11 mouse cellular contexts compared by ENCODE assay signal in the genomic region with DNA sequence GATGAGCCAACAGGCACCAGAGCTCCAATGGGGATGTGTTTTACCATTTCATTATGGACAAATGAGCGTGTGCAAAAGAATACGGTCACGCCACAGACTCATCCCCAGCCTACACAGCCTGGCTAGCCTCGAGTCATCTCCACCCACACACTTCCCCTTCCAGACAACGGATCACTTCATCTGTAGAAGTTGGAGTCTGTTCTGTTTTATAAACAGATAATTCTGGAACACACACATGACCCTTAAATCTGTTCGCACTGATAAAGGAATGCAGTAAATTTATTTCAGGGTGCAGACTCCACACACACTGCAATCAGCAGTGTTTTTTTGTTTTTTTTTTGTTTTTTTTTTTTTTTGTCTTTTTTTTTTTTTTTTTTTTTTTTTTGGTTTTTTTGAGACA. TPM values are rescaled to one million over a fixed set of nuclear protein-coding genes. Genes with fewer than 3 reads are reported as not detected.
DNase-seq lines count a peak whose midpoint lies in the region; ATAC-seq lines count a peak whose summit lies in the region.
"Had no signal": no experiment of that assay in that cellular context is flagged by ENCODE, and none has a peak within 500 bp of the region (broad histone marks: within the 10 kb centered on the region; RNA-seq: fewer than 3 reads in every experiment).

No protein-coding gene starts in this region.

- DNase-seq in Muller cell, postnatal 12 days (ENCODE audit: inconsistent ontology term): peak; percentile 44
- no peak for DNase-seq in retina, postnatal 1 day
- DNase-seq in kidney, adult 8-10 months: no peak
- DNase-seq in kidney, adult 9 months: no peak
- DNase-seq: adrenal gland, postnatal 36 days had no signal

- WGBS in intestine, embryonic 15.5 days: 52% methylated on average over 6 of the region's 6 CpGs
- WGBS in intestine, embryonic 16.5 days: 52% methylated on average over 6 of the region's 6 CpGs

- no peaks in the 10 kb centered on the region for H3K36me3 ChIP-seq in intestine, embryonic 15.5 days
- no peaks in the 10 kb centered on the region for H3K36me3 ChIP-seq in intestine, embryonic 16.5 days (ENCODE audit: control insufficient read depth, insufficient read depth, low read length)
- H3K36me3 ChIP-seq: embryonic facial prominence, embryonic 10.5 days; hindbrain, embryonic 15.5 days had no signal

- no peaks in the 10 kb centered on the region for H3K27me3 ChIP-seq in intestine, embryonic 15.5 days (replicated peaks)
- H3K27me3 ChIP-seq in intestine, embryonic 16.5 days (replicated peaks; ENCODE audit: control insufficient read depth, insufficient read depth, low read length): no peaks in the 10 kb centered on the region
- H3K27me3 ChIP-seq: hindbrain, embryonic 15.5 days had no signal

- H3K4me2 ChIP-seq in intestine, embryonic 15.5 days (replicated peaks): no peak overlapping the region
- H3K4me2 ChIP-seq in intestine, embryonic 16.5 days (ENCODE audit: low read depth, low read length): no peak overlapping the region
- H3K4me2 ChIP-seq: hindbrain, embryonic 15.5 days had no signal

- 0 out of 2 replicates have a peak, but pooled peaks cover 4% of the 10 kb centered on the region for H3K4me1 ChIP-seq in intestine, embryonic 15.5 days (replicated peaks)
- 0 out of 2 replicates have a peak, but pooled peaks cover 4% of the 10 kb centered on the region for H3K4me1 ChIP-seq in intestine, embryonic 16.5 days (ENCODE audit: control insufficient read depth, insufficient read depth, low read length)
- H3K4me1 ChIP-seq: hindbrain, embryonic 15.5 days had no signal

- ATAC-seq in intestine, embryonic 15.5 days: peak; percentile 59; the same call in 1 of the 2 replicates
- ATAC-seq in intestine, embryonic 16.5 days: no peak; the same call in 1 of the 2 replicates
- ATAC-seq in inflammation-experienced regulatory T-cells, adult 6 months: peak; percentile 94
- ATAC-seq in monocyte, adult 5-6 weeks (replicated peaks; ENCODE audit: insufficient number of reproducible peaks, low FRiP score, low TSS enrichment, poor library complexity, severe bottlenecking): peak; percentile 59

- H3K4me3 ChIP-seq in intestine, embryonic 15.5 days (replicated peaks): no peak overlapping the region
- H3K4me3 ChIP-seq in intestine, embryonic 16.5 days (ENCODE audit: low read length): no peak overlapping the region
- H3K4me3 ChIP-seq: embryonic facial prominence, embryonic 10.5 days; hindbrain, embryonic 15.5 days had no signal

- no peak overlapping the region for H3K27ac ChIP-seq in intestine, embryonic 15.5 days
- H3K27ac ChIP-seq in intestine, embryonic 16.5 days (ENCODE audit: low read length): no peak overlapping the region
- H3K27ac ChIP-seq: embryonic facial prominence, embryonic 10.5 days; hindbrain, embryonic 15.5 days had no signal

- H3K9ac ChIP-seq in intestine, embryonic 15.5 days: no peak overlapping the region
- H3K9ac ChIP-seq in intestine, embryonic 16.5 days (ENCODE audit: low read depth, low read length): no peak overlapping the region
- H3K9ac ChIP-seq: hindbrain, embryonic 15.5 days had no signal

- no peaks in the 10 kb centered on the region for H3K9me3 ChIP-seq in intestine, embryonic 15.5 days
- H3K9me3 ChIP-seq in intestine, embryonic 16.5 days (ENCODE audit: control insufficient read depth, low read length): no peaks in the 10 kb centered on the region
- H3K9me3 ChIP-seq: embryonic facial prominence, embryonic 10.5 days; hindbrain, embryonic 15.5 days had no signal

RNA-seq across cellular contexts. Expression of gene Adcy7, which starts 7.5 kb away (rescaled TPM):
- 3.1 and 3.2 TPM in 2 replicates for polyA plus RNA-seq in intestine, embryonic 15.5 days (2015; fragmentation: Nextera tagmentation; extraction: Ambion mirVana)
- polyA plus RNA-seq in intestine, embryonic 16.5 days (2015; fragmentation: Nextera tagmentation; extraction: Ambion mirVana): 2.7 and 2.9 TPM in 2 replicates
- polyA plus RNA-seq in inflammation-experienced regulatory T-cells, adult 6 months (2017; shearing (Covaris generic)): 100 to 1,000 TPM in 1 of 3 experiments, 10 to 100 TPM in 2; 93.6 to 134 (median 97.2) TPM
- 154 to 221 TPM (median 156 TPM) in 3 replicates for total RNA-seq in monocyte, adult 5-6 weeks (2017)

Comparison
In these comparisons a context has a peak if more than half of its experiments do, and no peak if none do; other contexts are left out.
1. RNA of gene Adcy7, which starts 7.5 kb away (polyA plus RNA-seq): 93.6 to 134 TPM in inflammation-experienced regulatory T-cells, adult 6 months; 3.1 to 3.2 TPM in intestine, embryonic 15.5 days and 2.7 to 2.9 TPM in intestine, embryonic 16.5 days; every median in the first group is over 10 times any median in the second.